Mouse (Mus musculus): ENCODE measurements around the gene Fam160a2.

DNA sequence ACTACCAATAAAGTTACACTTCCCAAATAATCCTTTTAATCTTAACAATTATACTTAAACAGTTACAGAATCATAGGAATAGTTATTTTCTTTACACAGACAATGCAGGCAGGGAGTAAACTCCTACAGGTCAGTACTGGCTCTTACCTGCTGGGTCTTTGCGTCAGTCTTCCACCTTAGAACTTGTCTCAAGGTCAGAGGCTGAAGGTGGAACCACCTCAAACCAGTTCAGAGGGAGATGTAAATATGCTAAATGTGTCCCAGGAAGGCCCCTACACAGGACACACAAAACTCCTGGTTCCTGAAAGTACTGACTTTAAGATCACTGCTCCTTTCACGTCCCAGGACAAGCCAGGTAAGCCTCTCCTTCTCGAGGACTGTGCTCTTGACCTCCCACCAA is 45.2 kb upstream of the Fam160a2 start:
- TF ChIP-seq USF1 (IDR thresholded peaks at IDR 0.05; ENCODE audit: low read depth), result no peak
- TF ChIP-seq REST (IDR thresholded peaks at IDR 0.05; ENCODE audit: insufficient read depth, insufficient read length), result no peak
- TF ChIP-seq TCF12 (IDR thresholded peaks at IDR 0.05; ENCODE audit: insufficient read depth, poor library complexity, severe bottlenecking), result no peak
- no peak for TF ChIP-seq CEBPB (IDR thresholded peaks at IDR 0.05; ENCODE audit: insufficient read depth, poor library complexity, severe bottlenecking)
- no peak for TF ChIP-seq POLR2A (IDR thresholded peaks at IDR 0.05; ENCODE audit: insufficient read length, low read depth)
- TF ChIP-seq MYOG (IDR thresholded peaks at IDR 0.05; ENCODE audit: control insufficient read depth in 1 of 3, insufficient read depth in 1 of 3, insufficient read length in 2 of 3, low read depth in 2 of 3), result no peak
- no peak for TF ChIP-seq E2F4 (IDR thresholded peaks at IDR 0.05; ENCODE audit: insufficient read depth)
- no peak for TF ChIP-seq POLR2AphosphoS2 (IDR thresholded peaks at IDR 0.05; ENCODE audit: insufficient read length, low read depth)
- TF ChIP-seq MAX (IDR thresholded peaks at IDR 0.05; ENCODE audit: low read depth), result no peak
- no peak for TF ChIP-seq TCF3 (IDR thresholded peaks at IDR 0.05; ENCODE audit: insufficient read length, low read depth)
- no peak for TF ChIP-seq MYOD1 (IDR thresholded peaks at IDR 0.05; ENCODE audit: control insufficient read depth in 1 of 3, insufficient read length in 2 of 3, low read depth in 2 of 3)
- TF ChIP-seq SRF (IDR thresholded peaks at IDR 0.05; ENCODE audit: control insufficient read depth, insufficient read length, low read depth), result no peak

Data from myocyte (in vitro differentiated cells).